Mouse (Mus musculus) mature B cell (primary cell): Measurements from ENCODE around the gene Lrp1.

Source experiments
- in situ Hi-C: fragments of 300-500 bp; cut with MboI; formaldehyde crosslinking; loops from 2 replicates; pipeline ENCODE4 v1.14.3; 2019

Lrp1 gene

GRCm38 (mm10) chr10:127557397-127557796 lies 63.6 kb downstream of the Lrp1 start:
- in situ Hi-C loops: no loop called here

- in situ Hi-C loops: no loop called here
Observed at GRCm38 (mm10) chr10:127555703-127556102, 65.2 kb downstream of the Lrp1 start.

GRCm38 (mm10) chr10:127549892-127550291 lies 71.1 kb downstream of the Lrp1 start:
- in situ Hi-C loops: no loop called here

GRCm38 (mm10) chr10:127548236-127548635 lies 72.7 kb downstream of the Lrp1 start:
- in situ Hi-C loops: no loop called here

GRCm38 (mm10) chr10:127546505-127546904 lies 74.4 kb downstream of the Lrp1 start:
- in situ Hi-C loops: no loop called here

GRCm38 (mm10) chr10:127544375-127544774 lies 76.6 kb downstream of the Lrp1 start:
- in situ Hi-C loops: loop anchor here (5.0 kb wide), 1 partner anchor 37 kb away; no protein-coding TSS in a partner anchor

GRCm38 (mm10) chr10:127543916-127544315 lies 77.0 kb downstream of the Lrp1 start:
- in situ Hi-C loops: loop anchor here (5.0 kb wide), 1 partner anchor 37 kb away; no protein-coding TSS in a partner anchor

- in situ Hi-C loops: loop anchor here (5.0 kb wide), 1 partner anchor 35 kb away; no protein-coding TSS in a partner anchor
Observed at GRCm38 (mm10) chr10:127542720-127543119, 78.2 kb downstream of the Lrp1 start.

- in situ Hi-C loops: loop anchor here (5.0 kb wide), 1 partner anchor 35 kb away; no protein-coding TSS in a partner anchor
Observed at GRCm38 (mm10) chr10:127542084-127542483, 78.9 kb downstream of the Lrp1 start.

- in situ Hi-C loops: loop anchor here (5.0 kb wide), 1 partner anchor 34 kb away; no protein-coding TSS in a partner anchor
Observed at GRCm38 (mm10) chr10:127541510-127541909, 79.4 kb downstream of the Lrp1 start.

- in situ Hi-C loops: no loop called here
Observed at GRCm38 (mm10) chr10:127537854-127538583, 82.9 kb downstream of the Lrp1 start.

GRCm38 (mm10) chr10:127536586-127537314 lies 84.2 kb downstream of the Lrp1 start:
- in situ Hi-C loops: no loop called here

- in situ Hi-C loops: no loop called here
Observed at GRCm38 (mm10) chr10:127534929-127535384, 86.0 kb downstream of the Lrp1 start.

GRCm38 (mm10) chr10:127534036-127534928 lies 86.7 kb downstream of the Lrp1 start, which contains the start of gene Nxph4:
TSS of gene Nxph4 (minus strand) at chr10:127534559.
- in situ Hi-C loops: no loop called here

- in situ Hi-C loops: no loop called here
Observed at GRCm38 (mm10) chr10:127531548-127531947, 89.4 kb downstream of the Lrp1 start.

- in situ Hi-C loops: no loop called here
Observed at GRCm38 (mm10) chr10:127530945-127531344, 90.0 kb downstream of the Lrp1 start.

- in situ Hi-C loops: no loop called here
Observed at GRCm38 (mm10) chr10:127527481-127527880, 93.5 kb downstream of the Lrp1 start.

GRCm38 (mm10) chr10:127526681-127527080 lies 94.3 kb downstream of the Lrp1 start:
- in situ Hi-C loops: no loop called here

- in situ Hi-C loops: no loop called here
Observed at GRCm38 (mm10) chr10:127526048-127526447, 94.9 kb downstream of the Lrp1 start.

- in situ Hi-C loops: no loop called here
Observed at GRCm38 (mm10) chr10:127524646-127525255, 96.2 kb downstream of the Lrp1 start.

GRCm38 (mm10) chr10:127522088-127522581 lies 98.8 kb downstream of the Lrp1 start, which contains the start of gene Shmt2:
TSS of gene Shmt2 (minus strand) at chr10:127522444.
- in situ Hi-C loops: no loop called here
